Mouse (Mus musculus) embryonic facial prominence, embryonic 13.5 days (tissue): ENCODE results near the gene Sco1. TPM values are rescaled to one million over a fixed set of nuclear protein-coding genes. Genes with fewer than 3 reads are reported as not detected.

Experiments
- microRNA-seq: library from miRNA; unstranded; fragments of <30 nt; microRNA quantifications from one replicate; pipeline ENCODE4, GENCODE M21; 2016
- polyA plus RNA-seq: library from polyadenylated mRNA; unstranded; fragments of >200 nt; fragmentation: Nextera tagmentation; extraction: Ambion mirVana; gene quantifications from 2 replicates; pipeline ENCODE4 v1.2.1, GENCODE M21; 2015

The Sco1 gene
- polyA plus RNA-seq, 1 experiment from 2014 or later: 19.8 TPM

Small RNA genes within 50 kb of the gene (microRNA-seq; reads per million reads assigned to microRNA genes)
- not detected for gene Mir6923

Other genes starting within 250 kb of the Sco1 start
- 0.51 and 0.92 TPM in 2 replicates for gene Pirt, start 140.7 kb upstream of the Sco1 start, polyA plus RNA-seq
- not detected in 2 replicates for gene Tmem238l, start 96.0 kb upstream of the Sco1 start, polyA plus RNA-seq
- gene Tmem220, start 27.5 kb upstream of the Sco1 start, polyA plus RNA-seq: 1.3 and 1.4 TPM in 2 replicates
- 37.1 and 43.5 TPM in 2 replicates for gene Adprm, start 76 bp upstream of the Sco1 start, polyA plus RNA-seq
- 9.2 and 10.5 TPM in 2 replicates for gene Myh3, start 25.6 kb downstream of the Sco1 start, polyA plus RNA-seq
- gene Myh2, start 118.4 kb downstream of the Sco1 start, polyA plus RNA-seq: 0.07 and 0.11 TPM in 2 replicates
- 0.06 and 0.17 TPM in 2 replicates for gene Myh1, start 147.4 kb downstream of the Sco1 start, polyA plus RNA-seq
- 0.04 and 0.06 TPM in 2 replicates for gene Myh4, start 185.4 kb downstream of the Sco1 start, polyA plus RNA-seq
- gene Myh8, start 224.5 kb downstream of the Sco1 start, polyA plus RNA-seq: 2.2 and 2.8 TPM in 2 replicates